Comparison of ENCODE assay signal across 19 mouse cellular contexts in the genomic region with DNA sequence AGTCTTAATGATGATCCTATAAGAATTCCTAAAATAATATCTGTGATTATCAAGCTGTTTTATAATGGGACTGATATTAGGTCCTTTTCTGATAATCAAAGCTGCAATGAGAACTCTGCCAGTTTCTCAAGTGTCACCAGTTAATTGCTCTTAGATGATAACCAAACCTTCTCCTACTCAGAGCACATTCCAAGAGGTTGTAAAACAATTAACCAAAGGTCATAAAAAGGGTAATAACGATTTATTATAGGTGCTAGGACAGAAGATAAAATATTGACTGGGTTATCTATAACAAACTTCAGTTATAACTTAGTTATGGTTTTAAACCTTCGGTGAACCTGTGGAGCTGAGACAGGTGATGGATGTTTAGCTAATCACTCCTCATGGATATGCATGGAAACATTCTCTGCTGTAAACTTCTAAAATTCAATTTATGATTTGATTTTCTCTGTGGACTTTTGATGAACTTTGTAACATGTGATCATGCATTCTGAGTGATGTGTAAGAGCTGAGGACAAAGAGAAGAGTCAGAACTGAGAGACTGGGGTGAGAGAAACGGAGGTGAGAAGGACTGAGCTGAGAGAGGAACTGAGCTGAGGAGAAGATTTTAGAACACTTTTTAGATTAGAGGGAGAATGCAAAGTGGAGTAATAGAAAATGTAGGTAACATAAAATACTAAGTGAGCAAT. TPM values are rescaled to one million over a fixed set of nuclear protein-coding genes. Genes with fewer than 3 reads are reported as not detected.
"Had no signal": no experiment of that assay in that cellular context is flagged by ENCODE, and none has a peak within 500 bp of the region (broad histone marks: within the 10 kb centered on the region; RNA-seq: fewer than 3 reads in every experiment).

No protein-coding gene starts in this region.

RNA-seq across cellular contexts. Expression of a gene that starts 13.5 kb away (rescaled TPM):
- polyA plus RNA-seq: heart, embryonic 10.5 days; hindbrain, embryonic 10.5 days had no signal

RNA-seq across cellular contexts. Expression of a gene that starts 26.6 kb away (rescaled TPM):
- polyA plus RNA-seq: heart, embryonic 10.5 days; heart, embryonic 11.5 days; heart, embryonic 12.5 days; heart, embryonic 13.5 days; heart, embryonic 14.5 days; heart, embryonic 16.5 days; heart, postnatal 0 days; hindbrain, embryonic 10.5 days; hindbrain, embryonic 11.5 days; hindbrain, embryonic 12.5 days; hindbrain, embryonic 13.5 days; hindbrain, embryonic 14.5 days; hindbrain, embryonic 15.5 days; inflammation-experienced regulatory T-cells, adult 6 months; kidney, adult 2 months; kidney, embryonic 14.5 days; kidney, embryonic 15.5 days; kidney, embryonic 16.5 days; kidney, postnatal 0 days had no signal
